Mouse (Mus musculus) brain, embryonic 14.5 days (tissue): ENCODE data around the gene Gm33543. TPM values are rescaled to one million over a fixed set of nuclear protein-coding genes. Genes with fewer than 3 reads are reported as not detected.

ENCODE experiments used
- DNase-seq: peaks from one replicate; pipeline ENCODE4 v3.0.0-alpha.2; 2011; ENCODE audit warnings: low read depth
- CTCF ChIP-seq: fragments of 200-500 bp; IDR thresholded peaks from 2 replicates; pipeline ENCODE4 v1.5.1; 2012; ENCODE audit warnings: inconsistent platforms, mild to moderate bottlenecking, moderate library complexity, borderline replicate concordance; ENCODE audit not compliant: insufficient read depth, insufficient read length; ENCODE audit errors: extremely low read depth
- POLR2A ChIP-seq: fragments of 200-500 bp; IDR thresholded peaks from 2 replicates; pipeline ENCODE4 v1.6.1; 2012; ENCODE audit warnings: mild to moderate bottlenecking, inconsistent platforms, borderline replicate concordance; ENCODE audit not compliant: poor library complexity, insufficient read depth, insufficient read length, severe bottlenecking; ENCODE audit errors: extremely low read depth
- polyA plus RNA-seq: library from polyadenylated mRNA; depleted of rRNA; stranded (reverse); fragments of >200 nt; gene quantifications from 2 replicates; pipeline ENCODE4 v1.2.3, GENCODE M21; 2012; rRNA removed

The Gm33543 gene
- polyA plus RNA-seq, 1 experiment, result not detected

- DNase-seq, result peak; percentile 86
- TF ChIP-seq POLR2A (no peak), CTCF (no peak)
Observed at GRCm38 (mm10) chr10:95790771-95791426, 51.8 kb downstream of the Gm33543 start.

GRCm38 (mm10) chr10:95787176-95787575, 55.6 kb downstream of the Gm33543 start:
- no peak for TF ChIP-seq CTCF
- TF ChIP-seq POLR2A, result no peak
- no peak for DNase-seq

GRCm38 (mm10) chr10:95784837-95785236, 57.9 kb downstream of the Gm33543 start:
- no peak for TF ChIP-seq CTCF
- no peak for TF ChIP-seq POLR2A
- DNase-seq, result no peak

- DNase-seq, result peak; percentile 12
- TF ChIP-seq POLR2A (no peak), CTCF (no peak)
Observed at GRCm38 (mm10) chr10:95780881-95781600, 61.7 kb downstream of the Gm33543 start.

- DNase-seq, result no peak
- TF ChIP-seq POLR2A (no peak), CTCF (no peak)
Observed at GRCm38 (mm10) chr10:95779801-95780385, 62.8 kb downstream of the Gm33543 start.

- TF ChIP-seq CTCF, result no peak
- TF ChIP-seq POLR2A, result no peak
- DNase-seq, result no peak
Observed at GRCm38 (mm10) chr10:95778622-95779021, 64.1 kb downstream of the Gm33543 start.

- DNase-seq, result no peak
- TF ChIP-seq CTCF, result no peak
- no peak for TF ChIP-seq POLR2A
Observed at GRCm38 (mm10) chr10:95777701-95778320, 64.9 kb downstream of the Gm33543 start.

GRCm38 (mm10) chr10:95777071-95777470, 65.7 kb downstream of the Gm33543 start:
- TF ChIP-seq POLR2A (no peak), CTCF (no peak)
- no peak for DNase-seq

- TF ChIP-seq POLR2A, result no peak
- no peak for TF ChIP-seq CTCF
- DNase-seq, result no peak
Observed at GRCm38 (mm10) chr10:95774856-95775255, 67.9 kb downstream of the Gm33543 start.

- TF ChIP-seq POLR2A (no peak), CTCF (no peak)
- no peak for DNase-seq
Observed at GRCm38 (mm10) chr10:95774001-95774628, 68.6 kb downstream of the Gm33543 start.

Other genes with a start within 250 kb of the Gm33543 start
- 0.34 and 0.49 TPM in 2 replicates for gene Anapc15-ps, start 169.5 kb downstream of the Gm33543 start, polyA plus RNA-seq
- 8.7 and 12.5 TPM in 2 replicates for gene Eea1, start 97.7 kb upstream of the Gm33543 start, polyA plus RNA-seq